Mouse (Mus musculus) thymus, postnatal 14 days (tissue): Measurements from ENCODE around the gene Terf2ip.

Experiments
- DNase-seq: peaks from one replicate; pipeline ENCODE4 v3.0.0; 2021

Gene Terf2ip

GRCm38 (mm10) chr8:112010997-112011815 lies at the start of gene Terf2ip, which contains the start of gene Kars:
Gene Terf2ip (plus strand): TSS chr8:112011398.
Gene Kars (minus strand): TSS chr8:112011323.
- peak; percentile 92 for DNase-seq

- DNase-seq = no peak
Observed at GRCm38 (mm10) chr8:111962589-111962988, 48.6 kb upstream of the Terf2ip start.

DNA sequence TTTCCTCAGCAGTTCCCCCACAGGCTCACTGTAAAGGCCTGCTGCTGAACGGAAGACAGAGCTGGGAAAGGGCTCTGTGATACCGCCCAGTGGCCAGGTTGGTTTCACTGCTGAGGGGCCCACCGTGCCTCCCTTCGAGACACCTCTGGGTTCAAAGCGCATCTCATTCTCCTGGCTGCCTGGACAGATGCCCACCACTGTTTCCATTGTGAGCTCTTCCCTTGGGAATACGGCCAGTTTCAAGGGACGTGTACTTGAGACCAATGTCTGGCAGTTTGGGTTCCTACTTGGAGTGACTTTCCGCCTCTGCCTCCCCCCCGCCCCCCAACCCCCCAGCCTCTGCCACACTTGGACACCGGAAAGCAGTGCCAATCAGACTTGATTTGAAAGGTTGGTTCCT lies 48.1 kb upstream of the Terf2ip start:
- DNase-seq = no peak

- no peak for DNase-seq
Observed at GRCm38 (mm10) chr8:111963546-111963945, 47.7 kb upstream of the Terf2ip start.

GRCm38 (mm10) chr8:111964351-111964750 lies 46.8 kb upstream of the Terf2ip start:
- no peak for DNase-seq

DNA sequence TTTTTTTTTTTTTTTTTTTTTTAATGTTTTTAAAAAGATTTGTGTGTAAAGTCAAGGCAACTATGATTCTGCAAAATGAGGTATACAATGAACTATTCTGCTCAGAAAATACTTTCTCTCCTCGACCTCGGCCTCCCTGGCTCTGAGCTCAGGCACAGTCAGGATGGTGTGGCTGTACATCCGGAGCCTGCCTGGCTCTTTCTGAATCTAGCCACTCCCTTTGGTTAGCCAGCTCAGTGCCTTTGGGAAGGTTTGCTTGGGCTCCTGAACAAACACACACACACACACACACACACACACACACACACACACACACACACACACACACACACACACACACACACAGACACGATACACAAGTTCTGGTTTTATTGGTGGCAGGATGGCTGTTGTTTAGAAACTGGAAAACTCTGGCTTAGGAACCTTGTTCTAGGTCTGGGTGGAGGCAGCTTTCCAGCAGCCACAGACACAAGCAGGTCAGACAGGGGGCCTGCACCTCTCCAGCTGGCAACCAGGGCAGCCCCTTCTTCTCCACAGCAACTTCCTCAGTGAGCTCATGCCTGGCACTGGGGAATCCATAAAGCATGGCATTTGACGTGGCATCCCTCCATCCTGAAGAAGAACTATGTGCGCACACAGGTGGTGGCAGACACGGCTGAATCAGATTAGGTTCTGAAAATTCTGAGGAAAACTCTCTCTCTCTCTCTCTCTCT lies 46.2 kb upstream of the Terf2ip start:
- no peak for DNase-seq

DNA sequence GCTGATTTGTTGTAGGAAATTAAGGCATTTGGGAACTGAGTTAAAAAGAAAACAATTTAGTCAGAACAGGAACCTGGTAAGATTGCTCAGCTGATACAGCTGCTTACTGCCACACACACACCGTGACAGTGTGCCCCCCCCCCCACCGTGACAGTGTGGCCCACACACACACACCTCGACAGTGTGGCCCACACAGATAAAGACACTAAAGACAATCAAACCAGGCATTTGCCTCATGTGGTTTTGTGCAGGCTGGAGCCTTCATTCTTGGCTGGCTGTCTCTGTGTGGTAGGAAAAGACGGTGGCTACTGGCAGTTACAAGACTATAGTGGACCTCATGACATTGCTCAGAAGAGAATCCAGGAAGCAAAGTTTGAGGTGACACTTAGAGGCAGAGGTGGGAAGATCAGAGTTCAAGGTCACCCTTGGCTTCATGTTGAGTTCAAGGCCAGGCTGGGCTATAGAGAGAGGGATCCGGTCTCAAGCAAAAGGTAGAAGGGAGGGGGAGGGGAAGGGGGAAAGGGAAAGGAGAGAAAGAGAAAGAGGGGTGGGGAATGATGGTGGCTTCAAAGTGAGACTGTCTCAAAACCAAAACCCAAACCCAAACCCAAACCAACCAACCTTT lies 43.8 kb upstream of the Terf2ip start:
- no peak for DNase-seq

DNA sequence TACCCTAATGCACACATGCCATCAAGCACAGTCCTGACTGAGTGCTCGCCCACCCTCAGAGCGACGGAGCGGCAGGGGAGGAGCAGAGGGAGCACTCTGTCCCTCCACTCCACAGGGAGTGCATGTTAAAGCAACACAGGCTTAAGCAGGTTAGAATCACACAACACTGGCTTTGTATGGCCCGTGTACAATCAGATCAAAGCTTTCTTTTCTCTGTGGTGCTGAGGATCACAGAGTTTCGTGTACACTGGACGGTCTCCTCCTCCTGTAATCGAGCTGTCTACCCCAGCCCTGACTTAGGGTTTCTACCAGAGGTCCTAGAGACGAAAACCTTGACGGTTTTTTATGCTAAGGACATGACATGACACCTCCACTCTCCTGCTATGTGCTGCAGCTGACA lies 42.7 kb upstream of the Terf2ip start:
- DNase-seq = no peak

GRCm38 (mm10) chr8:111968991-111969390 lies 42.2 kb upstream of the Terf2ip start:
- no peak for DNase-seq

GRCm38 (mm10) chr8:111974138-111974537 lies 37.1 kb upstream of the Terf2ip start:
- DNase-seq = no peak

DNA sequence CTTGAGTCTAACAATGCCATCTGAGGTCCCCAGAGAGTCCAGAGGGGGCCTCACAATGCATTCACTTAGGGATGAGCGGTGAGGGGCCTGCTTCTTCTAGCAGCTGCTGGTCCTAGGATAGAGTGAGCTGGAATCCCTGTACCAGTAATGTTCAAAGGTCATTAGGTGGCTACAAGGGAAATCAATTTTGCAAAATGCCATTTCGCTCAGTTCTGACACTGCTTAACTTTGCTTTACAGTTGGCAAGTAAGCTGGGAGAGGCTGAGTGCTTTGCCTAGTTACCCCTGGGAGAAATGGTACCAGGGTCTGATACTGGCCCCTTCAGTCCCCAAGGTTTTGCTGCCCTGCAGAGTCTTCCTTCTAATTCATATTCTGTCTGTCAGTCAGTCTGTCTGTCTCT lies 35.5 kb upstream of the Terf2ip start:
- DNase-seq = no peak

- DNase-seq = peak; percentile 66
Observed at GRCm38 (mm10) chr8:111976326-111976725, 34.9 kb upstream of the Terf2ip start.

DNA sequence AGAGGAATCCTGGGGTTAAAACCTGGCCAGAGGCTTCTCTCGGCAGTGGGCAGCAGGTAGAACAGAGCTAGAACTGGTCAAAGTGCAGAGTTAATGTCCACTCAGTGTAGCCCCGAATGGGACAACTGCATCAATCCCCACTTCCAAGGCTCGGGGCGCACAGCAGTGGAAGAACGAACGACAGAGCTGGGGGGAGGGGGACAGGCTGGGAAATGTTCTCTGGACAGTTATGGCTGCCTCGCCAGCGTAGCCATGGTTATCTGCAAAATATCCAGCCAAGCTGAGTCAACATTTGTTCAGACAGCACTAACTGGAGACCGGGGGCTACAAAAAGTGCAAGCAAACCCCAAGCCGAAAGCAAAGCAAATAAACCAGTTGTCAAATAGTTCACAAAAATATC lies 33.1 kb upstream of the Terf2ip start:
- DNase-seq = no peak

GRCm38 (mm10) chr8:111982116-111982515 lies 29.1 kb upstream of the Terf2ip start:
- peak; percentile 52 for DNase-seq

DNA sequence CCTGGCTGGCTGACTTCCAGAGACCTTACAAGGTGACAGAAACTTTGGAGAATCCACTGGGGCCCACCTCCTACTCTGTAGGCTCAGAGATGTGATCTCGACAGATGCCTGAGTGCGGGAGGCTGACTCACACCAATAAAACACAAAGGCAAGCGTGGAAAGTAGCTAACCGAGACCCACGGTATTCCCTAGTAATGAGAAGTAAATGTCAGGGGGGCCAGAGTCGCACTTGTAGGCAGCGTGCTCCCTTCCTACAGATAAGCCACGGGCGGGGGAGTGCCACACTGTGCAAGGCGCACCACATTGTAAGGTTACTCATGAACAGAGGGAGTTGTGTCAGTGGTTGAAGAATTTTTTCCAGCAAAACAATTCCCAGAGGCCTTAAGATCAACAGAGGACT lies 26.7 kb upstream of the Terf2ip start:
- DNase-seq = no peak

- peak; percentile 82 for DNase-seq
Observed at GRCm38 (mm10) chr8:111989911-111990310, 21.3 kb upstream of the Terf2ip start.

DNA sequence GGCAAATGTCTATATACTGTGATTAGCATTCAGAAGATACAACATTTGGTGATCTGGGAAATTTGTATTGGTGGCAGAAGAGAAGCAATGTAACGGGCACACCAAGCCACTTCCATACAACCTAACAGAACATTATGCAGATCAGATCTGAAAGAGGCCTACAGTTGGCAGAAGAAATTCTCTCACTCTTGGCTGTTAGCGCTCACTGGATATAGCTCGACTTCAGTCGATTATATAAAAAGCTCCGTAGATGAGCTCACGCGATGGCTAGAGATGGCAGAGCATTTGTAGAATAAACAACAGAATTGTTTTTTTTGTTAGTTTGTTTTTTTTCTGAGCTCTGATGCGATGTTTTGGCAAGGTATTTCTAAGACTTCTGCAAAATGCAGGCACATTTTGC lies 19.9 kb upstream of the Terf2ip start:
- DNase-seq = no peak

- DNase-seq = peak; percentile 89
Observed at GRCm38 (mm10) chr8:111992013-111992702, 19.0 kb upstream of the Terf2ip start, which contains the start of gene Adat1. Gene Adat1 (minus strand): TSS chr8:111992302.

DNA sequence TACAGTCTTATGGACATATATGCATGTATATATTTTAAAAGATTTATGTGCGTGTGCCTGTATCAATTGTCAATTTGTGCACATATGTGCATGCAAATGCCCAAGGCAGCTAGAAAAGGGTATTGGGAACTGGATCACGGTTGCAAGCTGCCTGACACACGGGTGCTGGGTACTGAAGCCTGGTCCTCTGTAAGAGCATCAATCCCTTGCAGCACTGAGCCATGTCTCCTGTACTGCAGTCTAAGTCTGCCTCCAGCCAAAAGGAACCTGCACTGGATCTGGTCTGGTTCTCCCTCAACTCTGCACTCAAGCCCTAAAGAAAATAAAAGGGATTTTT lies 18.5 kb upstream of the Terf2ip start:
- DNase-seq = no peak

DNA sequence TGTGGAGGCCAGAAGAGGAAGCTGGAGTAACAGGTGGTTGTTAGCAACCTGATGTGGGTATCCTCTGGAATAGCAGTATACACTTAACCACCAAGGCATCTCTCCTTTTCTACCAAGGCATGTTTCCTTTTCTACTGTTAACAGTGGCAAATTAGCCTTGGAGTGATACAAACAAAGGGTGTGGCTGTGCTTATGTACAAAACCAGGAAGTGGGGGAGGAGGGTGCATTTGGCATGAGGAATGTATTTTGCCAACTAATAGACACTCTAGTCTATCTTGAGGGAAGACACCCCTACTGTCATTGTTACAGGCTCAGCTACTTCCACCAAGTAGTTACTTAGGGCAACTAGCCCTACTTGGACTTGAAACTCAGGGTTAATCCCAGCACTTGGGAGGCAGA lies 6.4 kb upstream of the Terf2ip start:
- DNase-seq = no peak

GRCm38 (mm10) chr8:112005601-112006000 lies 5.6 kb upstream of the Terf2ip start:
- no peak for DNase-seq

DNA sequence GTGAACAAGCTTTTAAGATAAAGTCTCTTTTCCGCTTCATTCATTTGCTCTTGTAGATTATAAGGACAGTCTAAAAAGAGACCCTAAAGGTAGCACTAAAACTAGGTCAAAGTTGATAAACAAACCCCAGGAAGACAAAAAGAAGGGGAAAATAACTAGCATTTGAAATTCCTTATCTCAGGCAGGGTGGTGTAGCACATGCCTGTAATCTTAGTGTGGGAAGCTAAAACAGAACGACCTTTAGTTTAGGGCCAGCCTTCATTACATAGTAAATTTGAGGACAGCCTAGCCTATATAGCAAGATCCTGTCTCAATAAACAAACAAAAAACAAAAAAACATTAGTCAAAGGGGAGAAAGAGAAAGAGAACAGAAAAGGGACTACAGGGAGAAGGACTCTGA lies 3.5 kb upstream of the Terf2ip start:
- DNase-seq = no peak

GRCm38 (mm10) chr8:112009558-112009957 lies 1.6 kb upstream of the Terf2ip start:
- no peak for DNase-seq
